Mouse (Mus musculus) left cerebral cortex, adult 2 months (tissue): ENCODE results near the gene Rassf3. TPM values are rescaled to one million over a fixed set of nuclear protein-coding genes. Genes with fewer than 3 reads are reported as not detected.

ENCODE experiments used
- DNase-seq, 2 experiments: peaks; one replicate each; pipeline ENCODE4 v3.0.0; 2021 to 2022; ENCODE audit warnings: low spot score in 2 of 2, mixed read lengths in 1 of 2; ENCODE audit errors: extremely low spot score in 1 of 2
- H3K27ac ChIP-seq: fragments of 200-600 bp; 2 replicates; pipeline ENCODE4 v1.8.1; 2022
- H3K4me3 ChIP-seq: fragments of 200-600 bp; 2 replicates; pipeline ENCODE4 v1.8.1; 2022
- CTCF ChIP-seq: fragments of 200-600 bp; IDR thresholded peaks from 2 replicates; pipeline ENCODE4 v1.8.1; 2022; ENCODE audit warnings: antibody characterized with exemption, mild to moderate bottlenecking, moderate library complexity
- intact Hi-C: fragments of 180-260 bp; cut with DNase I; formaldehyde crosslinking; loops from one replicate; pipeline ENCODE4 v1.15.1; 2025
- total RNA-seq, 2 experiments: library from RNA; stranded (reverse); gene quantifications; 2 replicates each; pipeline ENCODE4 v1.2.3; 2021

Rassf3 gene
- total RNA-seq, 2 experiments from 2014 or later = 39.4 to 40.1 TPM

GRCm38 (mm10) chr10:121488623-121489299, 12.6 kb upstream of the Rassf3 start:
- H3K27ac ChIP-seq = peak overlapping the region; percentile 86
- DNase-seq = no peak
- TF ChIP-seq CTCF = no peak

GRCm38 (mm10) chr10:121487716-121488115, 11.6 kb upstream of the Rassf3 start:
- Histone ChIP-seq H3K4me3 (no peak overlapping the region), H3K27ac (peak overlapping the region; percentile 86; the same call in 1 of the 2 replicates)
- TF ChIP-seq CTCF = no peak
- intact Hi-C loops = loop anchor here (2.0 kb wide), 1 partner anchor 13 kb away; no protein-coding TSS in a partner anchor
- DNase-seq = no peak

More at GRCm38 (mm10) chr10:121488623-121489299, 12.6 kb upstream of the Rassf3 start:
- intact Hi-C loops = loop anchor here (2.0 kb wide), 1 partner anchor 14 kb away; no protein-coding TSS in a partner anchor
- H3K4me3 ChIP-seq = no peak overlapping the region

GRCm38 (mm10) chr10:121486350-121486749, 10.2 kb upstream of the Rassf3 start:
- TF ChIP-seq CTCF = no peak
- intact Hi-C loops = no loop called here
- Histone ChIP-seq H3K4me3 (no peak overlapping the region), H3K27ac (no peak overlapping the region)
- no peak for DNase-seq

- no peak for TF ChIP-seq CTCF
- H3K27ac ChIP-seq = no peak overlapping the region
- no peak overlapping the region for H3K4me3 ChIP-seq
- no peak for DNase-seq
- intact Hi-C loops = no loop called here
Observed at GRCm38 (mm10) chr10:121483364-121483763, 7.2 kb upstream of the Rassf3 start.

GRCm38 (mm10) chr10:121481141-121481540, 5.0 kb upstream of the Rassf3 start:
- TF ChIP-seq CTCF = no peak
- Histone ChIP-seq H3K27ac (no peak overlapping the region), H3K4me3 (no peak overlapping the region)
- DNase-seq = no peak
- intact Hi-C loops = no loop called here

- no peak for DNase-seq
- TF ChIP-seq CTCF = no peak
- intact Hi-C loops = loop anchor here (10.0 kb wide), 1 partner anchor 175 kb away; no protein-coding TSS in a partner anchor
- no peak overlapping the region for H3K27ac ChIP-seq
- no peak overlapping the region for H3K4me3 ChIP-seq
Observed at GRCm38 (mm10) chr10:121479987-121480386, 3.8 kb upstream of the Rassf3 start.

- no peak for TF ChIP-seq CTCF
- intact Hi-C loops = loop anchor here (10.0 kb wide), 1 partner anchor 173 kb away; no protein-coding TSS in a partner anchor
- no peak for DNase-seq
- no peak overlapping the region for H3K4me3 ChIP-seq
- H3K27ac ChIP-seq = no peak overlapping the region; the same call in 1 of the 2 replicates
Observed at GRCm38 (mm10) chr10:121477433-121477832, 1.3 kb upstream of the Rassf3 start.

- Histone ChIP-seq H3K27ac (no peak overlapping the region), H3K4me3 (peak overlapping the region; percentile 72; the same call in 1 of the 2 replicates)
- intact Hi-C loops = loop anchor here (10.0 kb wide), 1 partner anchor 172 kb away; no protein-coding TSS in a partner anchor
- TF ChIP-seq CTCF = no peak
- DNase-seq = no peak
Observed at GRCm38 (mm10) chr10:121476968-121477337, 806 bp upstream of the Rassf3 start.

- no peak for DNase-seq
- no peak for TF ChIP-seq CTCF
- peak overlapping the region; percentile 78 for H3K27ac ChIP-seq
- intact Hi-C loops = loop anchor here (2.0 to 10.0 kb wide), 2 partner anchors 13 to 171 kb away; no protein-coding TSS in a partner anchor
- peak overlapping the region; percentile 72 for H3K4me3 ChIP-seq
Observed at GRCm38 (mm10) chr10:121475672-121476146, 438 bp downstream of the Rassf3 start.

GRCm38 (mm10) chr10:121475101-121475671, 961 bp downstream of the Rassf3 start:
- peak overlapping the region; percentile 72 for H3K4me3 ChIP-seq
- TF ChIP-seq CTCF = no peak
- intact Hi-C loops = loop anchor here (2.0 to 10.0 kb wide), 2 partner anchors 14 to 170 kb away; no protein-coding TSS in a partner anchor
- H3K27ac ChIP-seq = peak overlapping the region; percentile 78
- no peak for DNase-seq

GRCm38 (mm10) chr10:121474288-121474687, 1.9 kb downstream of the Rassf3 start:
- no peak for DNase-seq
- H3K27ac ChIP-seq = peak overlapping the region; percentile 78
- peak overlapping the region; percentile 72 for H3K4me3 ChIP-seq
- no peak for TF ChIP-seq CTCF
- intact Hi-C loops = loop anchor here (2.0 to 10.0 kb wide), 3 partner anchors 15 to 169 kb away; no protein-coding TSS in a partner anchor

GRCm38 (mm10) chr10:121473723-121474215, 2.4 kb downstream of the Rassf3 start:
- intact Hi-C loops = loop anchor here (2.0 to 10.0 kb wide), 4 partner anchors 15 to 169 kb away; no protein-coding TSS in a partner anchor
- peak overlapping the region; percentile 72 for H3K4me3 ChIP-seq
- DNase-seq = no peak
- no peak for TF ChIP-seq CTCF
- peak overlapping the region; percentile 78 for H3K27ac ChIP-seq
